Mouse (Mus musculus) MEL (cell line): ENCODE measurements around the gene Noa1. TPM values are rescaled to one million over a fixed set of nuclear protein-coding genes. Genes with fewer than 3 reads are reported as not detected.

Source experiments
- DNase-seq: peaks from one replicate; pipeline ENCODE4 v3.0.0; 2011; ENCODE audit warnings: low read depth, low spot score
- H3K27ac ChIP-seq: 2 replicates; pipeline ENCODE4 v1.5.1; 2012; ENCODE audit warnings: low read depth, mild to moderate bottlenecking, control low read depth, low read length, moderate library complexity; ENCODE audit not compliant: control insufficient read depth
- H3K27me3 ChIP-seq, 2 experiments: fragments of 150-350 bp in 1 of 2; sonication (generic) in 1 of 2; 2 replicates each; pipeline ENCODE4 v1.6.1; 2012; ENCODE audit warnings: low read length in 2 of 2, mild to moderate bottlenecking in 2 of 2, improper control_type of control experiment in 1 of 2, moderate library complexity in 1 of 2; ENCODE audit not compliant: insufficient read depth in 2 of 2, control insufficient read depth in 1 of 2
- H3K36me3 ChIP-seq, 2 experiments: 2 replicates each; pipeline ENCODE4 v1.6.1; 2012 to 2014; ENCODE audit warnings: low read length in 2 of 2, improper control_type of control experiment in 1 of 2, inconsistent platforms in 1 of 2, mild to moderate bottlenecking in 1 of 2; ENCODE audit not compliant: insufficient read depth in 2 of 2, control insufficient read depth in 1 of 2
- H3K4me1 ChIP-seq, 2 experiments: fragments of 150-350 bp in 1 of 2; sonication (generic) in 1 of 2; 2 replicates each; pipeline ENCODE4 v1.6.1; 2012; ENCODE audit warnings: low read length in 2 of 2, improper control_type of control experiment in 1 of 2, mild to moderate bottlenecking in 1 of 2; ENCODE audit not compliant: insufficient read depth in 2 of 2, control insufficient read depth in 1 of 2
- H3K4me3 ChIP-seq, 2 experiments: fragments of 150-350 bp in 1 of 2; sonication (generic) in 1 of 2; 2 replicates each; pipeline ENCODE4 v1.5.1; 2012; ENCODE audit warnings: low read depth in 2 of 2, low read length in 2 of 2, mild to moderate bottlenecking in 2 of 2, moderate library complexity in 2 of 2, control low read depth in 1 of 2, improper control_type of control experiment in 1 of 2; ENCODE audit not compliant: control insufficient read depth in 1 of 2, insufficient read depth in 1 of 2
- H3K79me2 ChIP-seq: 2 replicates; pipeline ENCODE4 v1.6.1; 2012; ENCODE audit warnings: mild to moderate bottlenecking, low read length, moderate library complexity; ENCODE audit not compliant: control insufficient read depth, poor library complexity, insufficient read depth
- H3K9ac ChIP-seq: 2 replicates; pipeline ENCODE4 v1.6.1; 2012; ENCODE audit warnings: low read depth, mild to moderate bottlenecking, control low read depth, low read length, moderate library complexity; ENCODE audit not compliant: control insufficient read depth, poor library complexity, severe bottlenecking
- H3K9me3 ChIP-seq: fragments of 150-350 bp; sonication (generic); replicated peaks from 2 replicates; pipeline ENCODE4 v1.6.1; 2012; ENCODE audit warnings: mild to moderate bottlenecking, low read length, improper control_type of control experiment, moderate library complexity; ENCODE audit not compliant: insufficient read depth
- BHLHE40 ChIP-seq: IDR thresholded peaks from 2 replicates; pipeline ENCODE4 v1.6.1; 2012; ENCODE audit warnings: low read depth, mild to moderate bottlenecking, inconsistent platforms, low read length, improper control_type of control experiment, borderline replicate concordance
- CHD1 ChIP-seq: IDR thresholded peaks from 2 replicates; pipeline ENCODE4 v1.6.1; 2012; ENCODE audit warnings: low read depth, mild to moderate bottlenecking, inconsistent platforms, low read length, improper control_type of control experiment
- CHD2 ChIP-seq: IDR thresholded peaks from 2 replicates; pipeline ENCODE4 v1.6.1; 2011; ENCODE audit warnings: low read length, improper control_type of control experiment
- CTCF ChIP-seq, 3 experiments: IDR thresholded peaks in 2 of 3; conservative IDR thresholded peaks in 1 of 3; 2 replicates each; pipeline ENCODE4 v1.5.1; 2011 to 2012; ENCODE audit warnings: low read length in 3 of 3, low read depth in 2 of 3, mild to moderate bottlenecking in 2 of 3, improper control_type of control experiment in 1 of 3, inconsistent platforms in 1 of 3, mixed read lengths in 1 of 3, moderate library complexity in 1 of 3; ENCODE audit not compliant: control insufficient read depth in 1 of 3, insufficient read depth in 1 of 3, poor library complexity in 1 of 3, severe bottlenecking in 1 of 3
- GABPA ChIP-seq: IDR thresholded peaks from 2 replicates; pipeline ENCODE4 v1.6.1; 2012; ENCODE audit warnings: low read depth, mild to moderate bottlenecking, inconsistent platforms, low read length, improper control_type of control experiment, moderate library complexity
- MAFK ChIP-seq: IDR thresholded peaks from 2 replicates; pipeline ENCODE4 v1.6.1; 2011; ENCODE audit warnings: low read depth, mild to moderate bottlenecking, low read length, improper control_type of control experiment, borderline replicate concordance
- MAX ChIP-seq: IDR thresholded peaks from 2 replicates; pipeline ENCODE4 v1.6.1; 2011; ENCODE audit warnings: low read length, improper control_type of control experiment
- MAZ ChIP-seq: IDR thresholded peaks from 2 replicates; pipeline ENCODE4 v1.6.1; 2012; ENCODE audit warnings: low read depth, mild to moderate bottlenecking, inconsistent platforms, low read length, improper control_type of control experiment
- MEF2A ChIP-seq: IDR thresholded peaks from 2 replicates; pipeline ENCODE4 v1.6.1; 2014; ENCODE audit warnings: low read depth, mild to moderate bottlenecking, inconsistent platforms, low read length, improper control_type of control experiment; ENCODE audit not compliant: poor library complexity, insufficient replicate concordance, severe bottlenecking; ENCODE audit errors: extremely low read depth
- MYC ChIP-seq: IDR thresholded peaks from 2 replicates; pipeline ENCODE4 v1.6.1; 2011; ENCODE audit warnings: low read depth, mild to moderate bottlenecking, low read length, improper control_type of control experiment, moderate library complexity
- NELFE ChIP-seq: IDR thresholded peaks from 2 replicates; pipeline ENCODE4 v1.6.1; 2011; ENCODE audit warnings: low read depth, low read length, improper control_type of control experiment
- RAD21 ChIP-seq: IDR thresholded peaks from 2 replicates; pipeline ENCODE4 v1.6.1; 2011; ENCODE audit warnings: mild to moderate bottlenecking, low read depth, low read length, improper control_type of control experiment
- TCF12 ChIP-seq: IDR thresholded peaks from 2 replicates; pipeline ENCODE4 v1.6.1; 2014; ENCODE audit warnings: low read depth, mild to moderate bottlenecking, inconsistent platforms, low read length, improper control_type of control experiment, moderate library complexity
- ZC3H11A ChIP-seq: IDR thresholded peaks from 2 replicates; pipeline ENCODE4 v1.6.1; 2012; ENCODE audit warnings: low read depth, mild to moderate bottlenecking, inconsistent platforms, low read length, improper control_type of control experiment
- ZKSCAN1 ChIP-seq: IDR thresholded peaks from 2 replicates; pipeline ENCODE4 v1.6.1; 2012; ENCODE audit warnings: low read depth, mild to moderate bottlenecking, inconsistent platforms, low read length, improper control_type of control experiment, moderate library complexity
- ZMIZ1 ChIP-seq: IDR thresholded peaks from 2 replicates; pipeline ENCODE4 v1.6.1; 2012; ENCODE audit warnings: low read depth, mild to moderate bottlenecking, inconsistent platforms, low read length, improper control_type of control experiment, moderate library complexity
- polyA plus RNA-seq, 2 experiments: library from polyadenylated mRNA; stranded (reverse) in 1 of 2; unstranded in 1 of 2; fragments of >175 nt in 1 of 2; fragments of >200 nt in 1 of 2; gene quantifications; 2 replicates each; pipeline versions ENCODE4 v1.2.1 to v1.2.4; 2012; ENCODE audit warnings: low replicate concordance in 2 of 2, low read depth in 1 of 2; ENCODE audit not compliant: insufficient read length in 2 of 2, insufficient read depth in 1 of 2, missing spikeins in 1 of 2
- total RNA-seq: library from RNA; depleted of rRNA; stranded (reverse); fragments of 300-350 nt; gene quantifications from 2 replicates; pipeline ENCODE4 v1.2.3, GENCODE M21; 2012

Gene Noa1
- total and polyA plus RNA-seq, 3 experiments, result 52.4 to 265 (median 96.2) TPM

- H3K36me3 ChIP-seq, result peaks cover 0 to 68% of the 10 kb centered on the region in 2 experiments; a peak in 2 of 4 replicates
- no peak overlapping the region for H3K9ac ChIP-seq
- H3K27me3 ChIP-seq, result no peaks in the 10 kb centered on the region
- no peaks in the 10 kb centered on the region for H3K79me2 ChIP-seq
- no peak overlapping the region for H3K4me3 ChIP-seq
- H3K4me1 ChIP-seq, result no peaks in the 10 kb centered on the region
- H3K9me3 ChIP-seq, result no peaks in the 10 kb centered on the region
- no peak overlapping the region for H3K27ac ChIP-seq
- TF ChIP-seq CTCF (IDR thresholded peaks at IDR 0.05 in 2 of 3, conservative IDR thresholded peaks at IDR 0.05 in 1 of 3; ENCODE audit: control insufficient read depth in 1 of 3, insufficient read depth in 1 of 3, low read depth in 2 of 3, low read length in 3 of 3, poor library complexity in 1 of 3, severe bottlenecking in 1 of 3), result peak; percentile 5 to 35 (median 32); a peak in 4 of 6 replicates
- no peak for TF ChIP-seq RAD21
- DNase-seq, result no peak
Observed at GRCm38 (mm10) chr5:77330154-77330553, 20.3 kb upstream of the Noa1 start.

- Histone ChIP-seq H3K27ac (no peak overlapping the region), H3K27me3 (no peaks in the 10 kb centered on the region), H3K36me3 (peaks cover 0 to 69% of the 10 kb centered on the region in 2 experiments; a peak in 2 of 4 replicates), H3K9ac (no peak overlapping the region), H3K4me1 (no peaks in the 10 kb centered on the region), H3K9me3 (no peaks in the 10 kb centered on the region), H3K79me2 (no peaks in the 10 kb centered on the region), H3K4me3 (no peak overlapping the region)
- TF ChIP-seq MAZ (no peak), CHD2 (no peak), MYC (no peak), MAX (no peak), GABPA (no peak), CHD1 (no peak), NELFE (no peak), MAFK (no peak)
- no peak for DNase-seq
Observed at GRCm38 (mm10) chr5:77324936-77325335, 15.1 kb upstream of the Noa1 start.

GRCm38 (mm10) chr5:77314986-77315385 is 5.1 kb upstream of the Noa1 start:
- no peaks in the 10 kb centered on the region for H3K9me3 ChIP-seq
- H3K27ac ChIP-seq, result no peak overlapping the region
- DNase-seq, result no peak
- H3K4me1 ChIP-seq, result peaks cover 3 to 8% of the 10 kb centered on the region in 2 experiments
- peaks cover 14 to 43% of the 10 kb centered on the region in 2 experiments for H3K36me3 ChIP-seq
- no peaks in the 10 kb centered on the region for H3K27me3 ChIP-seq
- peaks cover 29% of the 10 kb centered on the region for H3K79me2 ChIP-seq
- no peak overlapping the region for H3K9ac ChIP-seq
- TF ChIP-seq BHLHE40 (no peak), ZMIZ1 (no peak), ZKSCAN1 (no peak), TCF12 (no peak), ZC3H11A (no peak), MEF2A (no peak), CHD1 (no peak)
- no peak overlapping the region for H3K4me3 ChIP-seq
